Mouse (Mus musculus): Measurements from ENCODE around the gene Medag. TPM values are rescaled to one million over a fixed set of nuclear protein-coding genes. Genes with fewer than 3 reads are reported as not detected.

Medag gene
- polyA plus RNA-seq, 1 experiment from 2014 or later: 1.2 TPM

DNA sequence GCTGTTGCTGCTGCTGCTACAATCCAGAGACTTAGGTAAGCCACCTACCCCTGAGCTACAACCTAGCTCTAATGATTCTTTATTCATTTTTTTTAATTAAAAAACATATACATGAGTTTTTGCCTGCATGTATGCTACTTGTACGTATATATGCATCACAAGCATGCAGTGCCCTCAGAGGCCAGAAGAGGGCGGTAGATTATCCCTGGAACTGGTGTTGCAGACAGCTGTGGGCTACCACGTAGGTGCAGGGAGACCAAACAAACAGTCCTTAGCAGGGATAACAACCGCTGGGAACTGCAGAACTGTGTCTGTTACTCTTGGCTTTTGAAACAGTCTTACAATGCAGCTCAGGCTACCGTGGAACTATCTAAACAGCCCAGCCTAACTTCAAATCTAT, 36.2 kb downstream of the Medag start:
- H3K27me3 ChIP-seq (replicated peaks): no peaks in the 10 kb centered on the region
- ATAC-seq (ENCODE audit: insufficient number of reproducible peaks, low FRiP score): no peak
- 78% methylated on average over 5 of the region's 5 CpGs for WGBS

GRCm38 (mm10) chr5:149449406-149449805, 37.9 kb downstream of the Medag start:
- no peak overlapping the region for H3K27ac ChIP-seq (ENCODE audit: poor library complexity, severe bottlenecking)
- H3K4me1 ChIP-seq (replicated peaks): peaks cover 9% of the 10 kb centered on the region; the same call in 1 of the 2 replicates
- no peaks in the 10 kb centered on the region for H3K36me3 ChIP-seq
- WGBS: 81% methylated on average over 7 of the region's 7 CpGs
- H3K27me3 ChIP-seq (replicated peaks): no peaks in the 10 kb centered on the region
- H3K4me3 ChIP-seq: no peak overlapping the region
- no peak for ATAC-seq (ENCODE audit: insufficient number of reproducible peaks, low FRiP score)
- no peak overlapping the region for H3K4me2 ChIP-seq
- no peak overlapping the region for H3K9ac ChIP-seq
- peaks cover 6% of the 10 kb centered on the region; the same call in 1 of the 2 replicates for H3K9me3 ChIP-seq (replicated peaks)

More for the DNA sequence above, 36.2 kb downstream of the Medag start:
- peaks cover 12% of the 10 kb centered on the region; the same call in 1 of the 2 replicates for H3K4me1 ChIP-seq (replicated peaks)
- H3K36me3 ChIP-seq: no peaks in the 10 kb centered on the region
- no peak overlapping the region for H3K9ac ChIP-seq
- H3K9me3 ChIP-seq (replicated peaks): peaks cover 6% of the 10 kb centered on the region; the same call in 1 of the 2 replicates
- no peak overlapping the region for H3K4me2 ChIP-seq
- no peak overlapping the region for H3K4me3 ChIP-seq
- no peak overlapping the region for H3K27ac ChIP-seq (ENCODE audit: poor library complexity, severe bottlenecking)

GRCm38 (mm10) chr5:149451209-149451681, 39.7 kb downstream of the Medag start:
- no peaks in the 10 kb centered on the region for H3K36me3 ChIP-seq
- H3K27ac ChIP-seq (ENCODE audit: poor library complexity, severe bottlenecking): no peak overlapping the region
- H3K4me1 ChIP-seq (replicated peaks): no peaks in the 10 kb centered on the region; the same call in 1 of the 2 replicates
- no peak overlapping the region for H3K9ac ChIP-seq
- no peaks in the 10 kb centered on the region for H3K27me3 ChIP-seq (replicated peaks)
- WGBS: 49% methylated on average over 7 of the region's 7 CpGs
- H3K4me2 ChIP-seq: 0 out of 2 replicates have a peak overlapping the region, but pooled peaks have one; percentile 13
- no peak for ATAC-seq (ENCODE audit: insufficient number of reproducible peaks, low FRiP score)
- H3K9me3 ChIP-seq (replicated peaks): peaks cover 6% of the 10 kb centered on the region; the same call in 1 of the 2 replicates
- H3K4me3 ChIP-seq: no peak overlapping the region

- no peak overlapping the region for H3K4me3 ChIP-seq
- no peak overlapping the region for H3K9ac ChIP-seq
- no peak overlapping the region for H3K27ac ChIP-seq (ENCODE audit: poor library complexity, severe bottlenecking)
- H3K4me2 ChIP-seq: no peak overlapping the region
- no peak for ATAC-seq (ENCODE audit: insufficient number of reproducible peaks, low FRiP score)
- no peaks in the 10 kb centered on the region; the same call in 1 of the 2 replicates for H3K9me3 ChIP-seq (replicated peaks)
- H3K36me3 ChIP-seq: no peaks in the 10 kb centered on the region
- no peaks in the 10 kb centered on the region; the same call in 1 of the 2 replicates for H3K4me1 ChIP-seq (replicated peaks)
- 23% methylated on average over 6 of the region's 6 CpGs for WGBS
- H3K27me3 ChIP-seq (replicated peaks): no peaks in the 10 kb centered on the region
Measured at GRCm38 (mm10) chr5:149454281-149454680, 42.7 kb downstream of the Medag start.

DNA sequence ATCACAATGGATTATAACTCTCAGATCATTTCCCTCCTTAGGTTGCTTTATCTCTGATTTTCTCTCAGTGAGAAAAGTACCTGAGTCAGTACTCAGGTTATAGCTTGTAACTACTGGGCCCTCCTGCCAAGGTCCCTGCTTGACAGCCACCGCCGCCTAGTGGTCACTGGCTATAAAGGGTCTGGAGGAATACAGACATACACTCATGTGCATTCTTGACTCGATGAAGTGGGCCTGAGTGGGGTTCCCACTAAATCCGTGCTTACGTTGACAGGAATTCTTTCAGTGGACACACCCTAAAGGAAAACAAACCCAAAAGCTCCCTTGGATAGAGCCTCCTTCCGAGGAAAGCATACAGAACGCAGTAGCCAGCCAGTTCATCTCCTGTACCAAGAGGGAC, 45.0 kb downstream of the Medag start:
- H3K9me3 ChIP-seq (replicated peaks): no peaks in the 10 kb centered on the region
- no peak overlapping the region for H3K27ac ChIP-seq (ENCODE audit: poor library complexity, severe bottlenecking)
- no peaks in the 10 kb centered on the region for H3K36me3 ChIP-seq
- no peak overlapping the region for H3K4me2 ChIP-seq
- H3K9ac ChIP-seq: no peak overlapping the region
- no peak for ATAC-seq (ENCODE audit: insufficient number of reproducible peaks, low FRiP score)
- WGBS: 79% methylated on average over 7 of the region's 7 CpGs
- no peaks in the 10 kb centered on the region for H3K27me3 ChIP-seq (replicated peaks)
- H3K4me1 ChIP-seq (replicated peaks): no peaks in the 10 kb centered on the region
- no peak overlapping the region for H3K4me3 ChIP-seq

- WGBS: 58% methylated on average over 3 of the region's 3 CpGs
- Histone ChIP-seq H3K27me3 (replicated peaks) (no peaks in the 10 kb centered on the region), H3K4me2 (no peak overlapping the region), H3K27ac (ENCODE audit: poor library complexity, severe bottlenecking) (no peak overlapping the region), H3K9ac (no peak overlapping the region), H3K4me1 (replicated peaks) (peaks cover 18% of the 10 kb centered on the region), H3K36me3 (no peaks in the 10 kb centered on the region), H3K9me3 (replicated peaks) (no peaks in the 10 kb centered on the region), H3K4me3 (no peak overlapping the region)
- ATAC-seq (ENCODE audit: insufficient number of reproducible peaks, low FRiP score): no peak
Measured at GRCm38 (mm10) chr5:149462071-149462470, 50.5 kb downstream of the Medag start.

DNA sequence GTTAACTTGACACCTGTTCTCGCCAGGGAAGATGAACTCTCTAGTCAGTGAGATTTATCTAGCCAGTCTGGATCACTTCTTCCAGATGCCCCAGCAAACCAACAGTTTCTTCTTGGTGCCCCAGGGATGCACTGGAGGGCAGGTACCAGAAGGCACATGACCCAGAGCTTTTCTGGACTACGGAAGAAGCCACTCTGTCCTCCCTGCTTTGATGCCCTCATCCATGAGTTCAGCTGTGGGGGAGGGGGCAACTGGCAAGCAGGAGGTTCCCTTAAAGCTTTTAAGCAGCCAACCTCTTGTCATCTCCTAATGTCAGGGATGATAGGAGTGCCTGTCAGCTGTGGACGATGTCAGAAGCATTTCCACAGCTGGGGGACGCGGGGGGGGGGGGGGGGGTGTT, 53.8 kb downstream of the Medag start:
- no peak for ATAC-seq (ENCODE audit: insufficient number of reproducible peaks, low FRiP score)
- peaks cover 18% of the 10 kb centered on the region for H3K4me1 ChIP-seq (replicated peaks)
- no peak overlapping the region for H3K27ac ChIP-seq (ENCODE audit: poor library complexity, severe bottlenecking)
- H3K9ac ChIP-seq: no peak overlapping the region
- 19% methylated on average over 5 of the region's 5 CpGs for WGBS
- H3K27me3 ChIP-seq (replicated peaks): no peaks in the 10 kb centered on the region
- H3K4me3 ChIP-seq: no peak overlapping the region
- H3K36me3 ChIP-seq: no peaks in the 10 kb centered on the region
- H3K4me2 ChIP-seq: no peak overlapping the region
- no peaks in the 10 kb centered on the region for H3K9me3 ChIP-seq (replicated peaks)

GRCm38 (mm10) chr5:149474142-149474541, 62.6 kb downstream of the Medag start:
- 93% methylated on average over 9 of the region's 9 CpGs for WGBS
- H3K4me1 ChIP-seq (replicated peaks): no peaks in the 10 kb centered on the region

DNA sequence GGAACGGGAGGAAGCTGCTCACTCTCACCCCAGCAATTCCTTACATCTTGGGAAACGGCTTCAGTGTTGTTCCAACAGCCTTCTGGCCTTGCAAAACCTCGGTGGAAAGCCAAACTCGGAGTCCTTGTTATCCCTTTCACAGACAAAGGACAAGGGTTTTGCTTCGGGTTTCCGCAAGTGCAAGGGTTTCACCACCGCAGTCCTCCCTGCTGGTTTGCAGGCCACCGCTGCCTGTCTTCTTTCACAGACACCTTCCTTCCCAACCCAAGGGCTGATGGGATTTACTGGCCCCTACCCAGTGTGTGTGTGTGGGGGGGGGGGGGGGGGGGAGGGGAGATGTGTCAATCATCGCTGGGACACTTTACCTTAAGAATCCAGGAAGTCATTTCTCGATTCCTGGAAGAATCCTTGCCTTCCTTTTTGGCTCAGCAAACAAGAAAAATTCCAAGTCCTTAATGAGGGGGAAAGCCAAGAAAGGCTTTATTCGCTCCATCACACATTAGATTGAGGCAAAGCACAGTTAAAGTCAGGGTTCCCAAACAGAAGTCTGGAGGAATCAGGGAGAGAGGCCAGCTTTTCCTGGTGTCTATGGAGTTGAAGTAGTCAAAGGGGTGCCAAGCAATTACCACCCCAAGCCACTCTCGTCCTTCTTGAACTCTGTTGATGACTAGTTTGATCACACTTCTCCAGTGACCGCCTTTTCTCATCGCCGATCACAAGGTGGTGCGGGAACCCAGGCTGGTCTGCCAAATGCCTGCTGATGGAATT, 63.3 kb downstream of the Medag start:
- no peak for ATAC-seq (ENCODE audit: insufficient number of reproducible peaks, low FRiP score)
- no peak overlapping the region for H3K4me2 ChIP-seq
- WGBS: 85% methylated on average over 16 of the region's 16 CpGs

More at GRCm38 (mm10) chr5:149474142-149474541, 62.6 kb downstream of the Medag start:
- peaks cover 12% of the 10 kb centered on the region for H3K9me3 ChIP-seq (replicated peaks)
- no peak overlapping the region for H3K4me2 ChIP-seq
- no peak overlapping the region for H3K4me3 ChIP-seq
- H3K9ac ChIP-seq: no peak overlapping the region
- ATAC-seq (ENCODE audit: insufficient number of reproducible peaks, low FRiP score): no peak
- H3K27me3 ChIP-seq (replicated peaks): no peaks in the 10 kb centered on the region
- H3K36me3 ChIP-seq: no peaks in the 10 kb centered on the region
- no peak overlapping the region for H3K27ac ChIP-seq (ENCODE audit: poor library complexity, severe bottlenecking)

More for the DNA sequence above, 63.3 kb downstream of the Medag start:
- no peak overlapping the region for H3K27ac ChIP-seq (ENCODE audit: poor library complexity, severe bottlenecking)
- H3K4me3 ChIP-seq: no peak overlapping the region
- H3K4me1 ChIP-seq (replicated peaks): no peaks in the 10 kb centered on the region
- H3K36me3 ChIP-seq: no peaks in the 10 kb centered on the region
- H3K9me3 ChIP-seq (replicated peaks): peaks cover 12% of the 10 kb centered on the region
- H3K27me3 ChIP-seq (replicated peaks): no peaks in the 10 kb centered on the region
- H3K9ac ChIP-seq: no peak overlapping the region

Measured in heart, embryonic 12.5 days (tissue).